Mouse (Mus musculus): ENCODE data around the gene Ccdc88b.

The Ccdc88b gene

DNA sequence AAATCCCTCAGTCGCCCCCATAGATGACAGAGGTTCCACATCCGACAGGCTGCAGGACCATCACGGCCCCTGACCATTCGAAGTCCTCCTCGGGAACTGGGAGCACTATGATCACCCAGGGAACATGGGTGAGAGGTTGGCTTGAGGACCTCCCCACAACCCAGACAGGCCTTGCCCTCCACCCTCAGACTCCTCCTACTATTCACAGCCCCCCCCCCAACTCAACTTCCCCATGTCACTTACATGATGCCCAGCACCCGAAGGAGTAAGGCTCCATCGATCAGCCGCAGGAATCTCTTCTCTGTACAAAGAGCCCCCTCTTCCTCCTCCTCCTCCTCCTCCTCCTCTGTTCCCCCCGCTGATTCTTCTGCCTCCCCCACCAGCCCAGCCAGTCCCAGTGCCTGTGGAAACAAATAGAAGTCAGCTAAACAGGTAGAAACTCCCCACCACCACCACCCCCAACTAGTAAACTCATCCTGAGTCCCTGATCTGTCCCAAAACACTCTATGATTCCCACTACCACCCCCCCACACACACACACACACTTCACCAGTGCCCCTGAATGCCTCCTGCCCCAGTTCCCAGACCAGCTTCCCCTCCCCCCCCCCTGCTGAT is 513 bp downstream of the Ccdc88b start:
- in situ Hi-C loops (cut with MseI, MboI) = no loop called here

DNA sequence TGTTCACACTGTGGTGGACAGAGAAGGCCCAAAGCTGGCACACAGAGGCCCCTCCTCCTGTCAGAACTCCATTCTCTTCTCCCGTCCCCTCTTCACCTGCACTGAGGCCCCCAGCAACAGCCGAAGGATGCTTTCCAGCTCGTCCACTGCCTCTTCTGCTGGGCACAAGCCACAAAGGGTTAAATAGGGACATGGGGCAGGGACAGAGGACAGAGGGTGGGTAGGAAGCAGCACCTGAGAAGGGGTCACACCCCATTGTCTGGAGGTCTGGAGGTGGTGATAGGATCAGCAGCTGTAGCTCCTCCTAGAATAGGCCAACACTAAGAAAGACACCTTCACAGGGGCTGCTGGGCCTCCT is 1.0 kb downstream of the Ccdc88b start:
- in situ Hi-C loops (cut with MseI, MboI) = no loop called here

DNA sequence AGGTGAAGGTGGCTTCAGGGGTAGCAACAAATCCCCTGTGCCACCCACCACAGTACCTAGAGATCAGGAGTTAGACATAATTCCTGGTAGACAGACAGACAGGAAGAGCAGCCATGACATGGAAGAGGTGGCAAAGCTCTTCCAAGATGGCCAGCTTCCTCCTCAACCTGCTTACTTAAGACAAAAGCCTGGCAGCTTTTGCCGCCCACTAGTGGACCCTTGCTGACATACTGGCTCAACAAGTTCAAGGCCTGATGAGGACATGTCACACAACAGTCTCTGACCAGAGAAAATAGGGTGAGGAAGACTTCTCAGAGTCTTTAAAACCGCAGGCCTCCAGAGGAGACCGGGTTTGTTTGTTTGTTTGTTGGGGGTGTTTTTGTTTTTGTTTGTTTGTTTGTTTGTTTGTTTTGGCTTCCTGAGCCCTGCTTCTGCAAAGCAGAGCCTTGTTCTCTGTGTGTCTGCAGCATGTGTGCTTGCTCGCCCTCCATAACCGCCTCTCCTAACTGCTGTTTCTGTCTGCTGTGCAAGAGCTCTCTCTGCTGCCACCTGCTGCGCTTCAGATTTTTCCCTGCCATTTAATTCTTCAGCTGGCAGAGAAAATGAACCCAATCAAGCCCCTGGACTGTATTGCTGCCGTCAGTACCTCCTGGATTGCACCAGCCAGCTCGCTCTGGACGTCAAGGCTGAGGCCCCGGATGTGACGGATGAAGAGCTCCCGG is 1.6 kb downstream of the Ccdc88b start:
- in situ Hi-C loops (cut with MseI, MboI) = no loop called here

DNA sequence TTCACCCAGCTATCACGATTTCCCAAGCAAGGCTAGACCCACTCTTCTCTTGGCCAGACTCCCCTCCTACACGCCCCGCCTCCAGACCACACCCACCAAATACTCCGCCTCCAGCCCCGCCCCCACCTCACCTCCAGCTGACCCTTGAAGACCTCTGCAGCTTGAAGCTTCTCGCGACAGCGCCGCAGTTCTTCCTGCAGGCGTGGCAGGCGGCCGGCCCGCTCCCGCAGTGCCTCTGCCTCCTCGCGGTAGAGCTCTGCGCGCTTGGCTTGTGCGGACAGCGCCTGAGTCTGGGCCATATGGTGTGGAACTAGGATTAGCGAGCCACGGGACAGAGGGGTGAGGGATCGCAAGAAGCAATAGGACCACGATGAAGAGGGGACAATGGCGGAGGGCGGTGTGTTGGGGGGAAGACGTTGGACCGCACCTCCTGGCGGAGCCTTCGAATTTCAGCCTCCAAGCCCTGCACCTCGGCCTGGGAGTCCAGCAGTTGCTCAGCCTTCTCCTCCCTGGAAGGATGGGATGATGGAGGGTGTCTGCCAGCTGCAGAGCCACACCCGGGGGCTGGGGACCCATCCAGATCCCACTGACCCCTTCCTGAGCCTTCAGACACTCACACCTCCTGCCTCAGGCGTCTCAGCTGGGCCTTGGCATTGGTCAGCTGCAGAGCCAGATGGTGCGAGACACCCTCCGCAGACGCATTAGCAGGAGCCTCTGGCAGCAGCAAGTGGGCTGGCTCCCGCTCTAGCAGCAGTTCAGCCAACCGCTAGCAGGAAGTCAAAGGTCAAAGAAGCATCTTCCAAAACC is 2.6 kb downstream of the Ccdc88b start:
- in situ Hi-C loops (cut with MseI, MboI) = no loop called here

DNA sequence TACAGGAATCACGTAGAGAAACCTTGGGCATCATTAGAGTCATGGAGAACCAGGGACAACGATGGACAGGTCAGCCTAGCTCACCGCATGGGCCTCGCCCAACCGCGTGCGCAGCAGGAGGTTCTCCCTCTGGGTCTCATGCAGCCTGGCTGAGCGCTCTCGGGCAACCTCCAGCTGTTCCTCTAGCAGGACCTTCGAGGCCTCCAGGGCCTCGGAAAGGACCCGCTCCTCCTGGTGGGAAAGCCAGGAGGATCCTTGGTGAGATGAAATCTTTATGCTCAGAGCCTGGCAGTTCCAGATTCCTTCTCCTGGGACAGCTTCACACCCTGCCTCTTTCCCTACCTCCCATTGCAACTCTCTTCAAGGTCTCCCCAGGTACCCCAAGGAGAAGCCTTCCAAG is 3.4 kb downstream of the Ccdc88b start:
- in situ Hi-C loops (cut with MseI, MboI) = no loop called here

DNA sequence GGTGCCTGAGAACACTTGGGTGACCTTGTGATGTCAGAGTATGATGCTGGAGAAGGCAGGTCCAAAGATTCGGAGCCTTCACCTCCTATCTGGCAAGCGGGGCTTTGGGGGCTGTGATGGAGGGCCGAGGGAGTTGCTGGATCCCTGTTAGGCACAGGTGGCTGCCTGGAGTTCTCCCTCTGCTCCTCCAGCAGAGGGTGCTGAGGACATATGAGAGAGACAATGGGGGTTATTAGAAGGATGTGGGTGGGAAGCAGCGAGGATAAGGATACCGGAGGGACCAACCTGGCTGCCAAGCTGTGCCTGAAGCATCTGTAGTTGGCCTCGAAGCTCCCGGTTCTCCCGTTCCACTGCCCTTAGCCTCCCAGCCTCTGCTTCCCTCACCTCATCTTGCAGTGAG is 4.1 kb downstream of the Ccdc88b start:
- in situ Hi-C loops (cut with MseI, MboI) = no loop called here

DNA sequence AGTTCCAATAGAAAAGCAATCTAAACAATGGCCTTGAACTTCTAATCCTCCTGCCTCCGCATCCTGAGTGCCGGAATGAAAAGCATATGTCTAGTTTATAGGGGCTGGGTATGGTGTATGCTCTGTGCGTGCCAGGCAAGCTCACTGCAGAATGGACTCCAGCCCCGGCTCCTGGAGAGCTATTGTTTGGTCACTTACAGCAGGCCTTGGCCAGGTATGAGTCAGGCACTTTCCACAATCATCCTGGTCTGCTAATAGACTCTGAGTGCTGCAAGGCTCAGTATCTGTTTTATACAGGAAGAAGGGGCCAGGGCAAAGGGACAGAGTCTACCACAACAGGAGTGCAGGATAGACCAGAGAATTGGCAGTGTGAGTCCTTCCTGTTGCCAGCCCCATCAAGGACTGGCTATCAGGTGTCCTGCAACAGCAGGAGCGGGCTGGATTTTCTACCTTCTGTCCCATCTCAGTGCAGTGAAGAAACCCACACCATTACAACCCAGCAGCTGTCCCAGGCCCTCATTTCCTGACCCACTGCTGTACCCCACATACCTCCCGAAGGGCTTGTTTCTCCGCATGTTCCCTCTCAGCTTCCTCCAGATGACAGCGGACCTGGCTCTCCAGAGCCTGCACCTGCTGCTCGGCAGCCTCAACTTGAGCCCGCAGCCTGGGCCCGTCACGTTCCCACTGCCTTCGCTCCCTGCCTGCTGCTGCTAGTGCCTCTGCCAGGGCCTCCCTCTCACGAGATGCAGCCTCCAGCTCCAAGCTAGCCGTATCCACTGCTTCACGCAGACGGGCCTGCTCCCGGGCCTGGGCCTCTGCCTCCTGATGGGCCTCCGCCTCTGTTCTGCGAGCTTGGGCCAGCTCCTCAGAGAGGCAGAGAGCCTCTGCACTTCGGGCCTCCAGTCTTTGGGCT is 5.4 kb downstream of the Ccdc88b start:
- in situ Hi-C loops (cut with MseI, MboI) = no loop called here

DNA sequence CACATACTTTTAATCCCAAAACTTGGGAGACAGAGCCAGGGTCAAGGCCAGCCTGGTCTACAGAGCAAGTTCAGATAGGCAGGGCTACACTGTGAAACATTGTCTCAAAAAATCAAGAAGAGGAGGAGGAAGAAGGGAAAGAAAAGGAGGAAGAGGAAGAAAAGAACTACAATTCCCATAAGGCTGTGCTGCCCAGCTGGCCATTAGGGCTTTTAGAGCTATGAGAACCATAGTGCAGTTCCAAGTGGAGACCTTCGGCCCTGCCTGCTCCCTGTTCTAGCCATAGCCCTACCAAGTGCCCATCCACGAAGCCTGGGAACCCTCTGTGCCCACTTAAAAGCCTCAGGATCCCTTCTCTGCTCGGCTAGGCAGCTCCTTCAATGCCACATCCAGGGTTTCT is 6.5 kb downstream of the Ccdc88b start:
- in situ Hi-C loops (cut with MseI, MboI) = no loop called here

DNA sequence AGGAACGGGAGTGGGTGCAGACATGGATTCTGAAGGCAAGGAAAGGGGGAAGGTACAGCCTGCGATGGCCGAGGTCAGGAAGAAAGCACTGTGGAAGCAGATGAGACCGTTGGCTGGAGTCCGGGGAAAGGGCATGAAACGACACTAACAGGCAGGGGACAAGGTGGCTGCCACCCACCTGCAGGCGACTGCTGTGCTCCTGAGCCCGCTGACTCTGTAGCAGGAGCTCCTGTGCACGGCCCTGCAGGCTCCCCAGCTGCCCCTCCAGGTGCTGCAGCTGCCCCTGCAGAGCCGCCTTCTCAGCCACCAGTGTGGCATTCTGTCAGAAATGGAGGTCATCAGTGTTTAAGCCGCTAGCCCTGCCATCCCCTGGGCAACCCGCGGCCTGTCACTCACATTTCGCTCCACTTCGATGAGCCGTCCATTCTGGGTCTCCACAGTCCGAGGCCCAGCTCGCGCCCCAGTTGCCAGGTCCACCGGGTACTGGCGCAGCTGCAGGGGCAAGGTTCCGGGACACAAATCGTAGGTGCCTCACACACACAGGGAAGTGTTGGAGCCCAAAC is 8.4 kb downstream of the Ccdc88b start:
- in situ Hi-C loops (cut with MseI, MboI) = no loop called here

DNA sequence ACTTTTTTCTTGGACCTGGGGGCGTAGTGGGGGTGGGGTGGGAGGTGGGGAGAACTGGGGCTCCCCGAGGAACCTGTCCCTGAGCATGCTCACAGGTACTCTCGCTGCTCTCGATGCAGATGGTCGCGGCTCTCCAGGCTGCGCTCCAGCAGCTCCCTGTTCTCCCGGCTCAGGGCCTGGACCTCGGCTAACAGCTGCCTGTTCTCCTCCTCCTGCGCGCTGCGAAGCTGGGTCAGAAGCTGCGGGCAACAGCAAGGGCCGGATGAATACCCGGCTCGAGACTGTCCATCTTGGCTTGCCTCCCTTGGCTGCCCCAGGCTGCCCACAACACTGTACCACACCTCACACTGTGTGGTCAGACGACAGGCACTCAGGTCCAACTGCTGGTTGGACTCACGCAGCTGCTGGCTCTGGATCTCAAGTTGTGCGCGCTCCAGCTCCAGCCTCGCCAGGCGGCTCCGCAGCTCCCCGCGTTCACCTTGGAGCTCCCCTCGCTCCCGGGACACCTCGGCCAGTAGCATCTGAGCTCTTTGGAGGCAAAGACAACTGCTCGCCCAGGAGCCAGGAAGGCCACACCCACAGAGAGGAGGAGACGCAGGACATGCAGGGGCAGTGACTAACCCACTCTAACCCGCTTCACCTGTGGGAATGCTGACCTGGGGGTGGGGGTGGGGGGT is 10.0 kb downstream of the Ccdc88b start:
- in situ Hi-C loops (cut with MseI, MboI) = no loop called here

DNA sequence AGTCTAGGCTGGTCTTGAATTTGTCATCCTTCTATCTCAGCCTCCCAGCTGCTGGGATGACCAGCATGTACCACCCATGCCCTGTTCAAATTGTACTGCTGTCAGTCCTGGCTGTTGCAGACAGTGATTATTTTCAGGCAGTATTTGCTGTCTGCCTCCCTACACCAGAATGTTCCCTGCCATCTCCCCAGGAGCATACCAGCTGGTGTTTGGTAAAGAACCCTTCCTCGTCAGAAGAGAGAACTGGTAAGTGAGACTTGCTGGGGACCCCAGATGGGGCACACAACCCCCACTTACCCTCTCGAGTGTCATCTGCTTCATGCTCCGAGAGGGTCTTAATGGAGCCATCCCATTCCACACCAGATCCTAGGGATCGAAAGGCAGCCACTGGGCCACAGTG is 12.0 kb downstream of the Ccdc88b start:
- in situ Hi-C loops (cut with MseI, MboI) = no loop called here

DNA sequence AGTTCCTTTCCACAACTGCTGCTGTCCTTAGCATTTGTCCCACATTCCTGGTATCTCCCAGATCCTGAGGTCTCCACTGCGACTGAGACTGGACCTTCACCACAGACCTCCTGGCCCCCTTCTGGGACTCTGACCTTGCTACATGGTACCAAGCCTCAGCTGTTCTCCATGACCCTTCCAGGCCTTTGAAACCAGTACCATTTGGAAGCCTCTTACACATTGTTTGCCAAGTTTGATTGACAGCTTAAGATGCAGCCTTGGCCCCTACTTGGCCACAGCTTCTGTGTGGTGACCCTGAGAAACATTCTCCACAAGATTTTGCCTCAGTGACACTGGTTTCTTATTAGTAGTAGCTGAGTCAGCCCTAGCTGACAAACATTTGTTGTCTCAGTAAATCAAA is 15.7 kb downstream of the Ccdc88b start:
- in situ Hi-C loops (cut with MseI, MboI) = no loop called here

DNA sequence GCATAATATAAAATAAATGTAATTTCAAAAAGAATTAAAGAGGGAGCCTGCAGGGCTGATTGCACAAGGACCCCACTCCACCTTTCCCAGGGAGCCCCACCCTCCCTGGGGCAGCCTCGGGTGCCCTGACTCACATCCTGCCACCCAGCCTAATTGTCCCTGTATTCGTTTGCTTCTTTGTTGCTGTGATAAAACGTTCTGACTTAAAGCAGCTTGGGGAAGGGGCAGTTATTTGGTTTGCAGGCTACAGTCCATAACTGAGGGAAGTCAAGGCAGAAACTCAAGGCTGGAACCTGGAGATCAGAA is 16.8 kb downstream of the Ccdc88b start:
- in situ Hi-C loops (cut with MseI, MboI) = no loop called here

DNA sequence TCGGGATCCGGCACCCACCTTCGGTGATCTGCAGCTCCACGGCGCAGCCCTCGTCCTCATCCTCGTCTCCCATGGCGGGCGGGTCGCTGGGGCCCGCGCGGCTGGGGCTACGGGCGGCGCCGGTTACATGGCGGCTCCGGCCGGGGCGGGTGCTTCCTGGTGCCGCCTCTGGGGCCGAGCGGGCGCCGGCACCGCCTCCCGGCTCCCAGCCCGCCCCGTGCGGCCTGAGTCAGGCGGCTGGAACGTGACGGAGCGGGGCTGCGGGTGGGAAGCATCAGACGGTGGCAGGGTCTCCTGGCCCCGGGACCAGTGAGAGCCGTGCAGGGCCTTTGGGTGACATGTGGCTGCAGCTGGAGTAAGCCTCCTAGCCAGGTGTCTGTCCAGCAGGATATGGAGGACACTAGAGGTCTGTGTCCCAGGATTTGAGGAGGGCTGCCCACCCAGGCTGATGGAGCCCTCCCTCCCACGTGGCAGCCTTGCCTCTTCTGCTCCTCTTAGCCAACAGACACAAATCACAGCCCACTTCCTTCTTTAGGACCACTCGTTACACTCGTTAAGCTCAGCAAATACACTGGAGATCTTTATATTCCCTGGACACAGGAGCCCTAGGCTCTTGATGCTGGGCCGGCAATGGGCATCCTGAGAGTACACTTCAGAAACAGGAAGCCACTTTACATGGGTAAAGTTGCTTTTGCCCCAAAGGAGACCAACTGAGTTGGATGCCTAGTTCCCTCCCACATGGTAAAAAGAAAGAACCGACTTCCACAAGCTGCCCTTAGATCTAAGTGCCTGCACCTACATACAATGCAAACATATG is 17.3 kb downstream of the Ccdc88b start, which contains the start of gene Rps6ka4:
Gene Rps6ka4 (minus strand): TSS at position 162 of the 817 bp plus-strand sequence.
- in situ Hi-C loops (cut with MseI, MboI) = no loop called here

DNA sequence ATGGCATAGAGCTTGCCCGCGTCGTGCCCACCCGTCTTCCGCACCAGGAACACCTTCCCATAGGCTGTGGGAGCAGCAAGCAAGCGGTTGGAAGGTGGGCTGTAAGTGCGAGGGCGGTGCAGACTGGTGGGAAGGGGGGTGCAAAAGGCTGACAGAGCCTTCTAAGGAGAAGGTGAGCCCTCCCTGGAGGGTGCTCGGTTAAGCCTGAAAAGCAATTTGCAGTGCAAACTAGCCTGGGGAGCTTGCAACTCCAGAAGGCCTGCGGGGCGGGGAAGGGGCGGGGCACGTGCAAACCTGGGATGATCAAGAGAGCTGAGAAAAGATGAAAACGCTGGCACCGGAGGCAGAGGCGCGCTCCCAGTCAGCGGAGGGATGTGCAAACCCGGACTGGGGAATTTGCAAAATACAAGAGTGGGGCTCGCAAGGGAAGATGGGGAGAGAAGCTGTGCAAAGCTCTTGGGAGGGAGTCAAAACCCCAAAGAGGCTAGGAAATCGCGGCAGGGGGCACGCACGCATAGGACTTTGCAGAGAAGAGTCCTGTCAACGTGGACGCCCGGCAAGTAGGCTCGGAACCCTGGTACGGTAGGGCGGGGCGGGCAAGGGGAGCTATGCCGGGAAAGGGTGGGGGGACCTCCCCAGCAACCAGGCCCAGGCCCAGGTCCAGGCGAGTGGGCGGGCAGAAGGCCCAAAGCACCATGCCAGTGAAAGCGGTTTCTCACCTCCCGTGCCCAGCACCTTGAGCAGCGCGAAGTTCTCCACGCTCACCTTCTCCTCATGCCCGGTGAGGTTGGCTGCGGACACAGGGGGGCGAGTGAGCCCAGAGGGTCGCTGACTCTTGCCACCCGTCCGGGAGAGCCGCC is 18.2 kb downstream of the Ccdc88b start:
- in situ Hi-C loops (cut with MseI, MboI) = no loop called here

DNA sequence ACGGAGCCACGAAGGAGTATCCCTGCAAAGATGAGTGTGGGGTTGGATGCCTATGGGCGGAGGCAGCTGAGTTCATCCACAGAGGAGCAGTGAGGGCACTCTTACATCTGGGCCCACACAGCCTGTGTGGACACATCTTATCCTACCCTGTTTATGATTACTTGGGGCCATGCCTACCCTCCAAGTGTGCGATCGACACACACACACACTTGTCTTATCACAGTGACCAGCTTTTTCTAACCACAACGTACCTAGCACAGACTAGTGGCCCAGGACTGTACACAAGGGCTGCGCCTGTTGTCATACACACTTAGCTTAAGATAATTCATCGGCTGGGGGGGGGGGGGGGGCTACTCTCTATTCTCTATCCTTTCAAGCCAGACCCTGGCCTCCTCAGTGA is 25.6 kb downstream of the Ccdc88b start:
- in situ Hi-C loops (cut with MseI, MboI) = no loop called here

DNA sequence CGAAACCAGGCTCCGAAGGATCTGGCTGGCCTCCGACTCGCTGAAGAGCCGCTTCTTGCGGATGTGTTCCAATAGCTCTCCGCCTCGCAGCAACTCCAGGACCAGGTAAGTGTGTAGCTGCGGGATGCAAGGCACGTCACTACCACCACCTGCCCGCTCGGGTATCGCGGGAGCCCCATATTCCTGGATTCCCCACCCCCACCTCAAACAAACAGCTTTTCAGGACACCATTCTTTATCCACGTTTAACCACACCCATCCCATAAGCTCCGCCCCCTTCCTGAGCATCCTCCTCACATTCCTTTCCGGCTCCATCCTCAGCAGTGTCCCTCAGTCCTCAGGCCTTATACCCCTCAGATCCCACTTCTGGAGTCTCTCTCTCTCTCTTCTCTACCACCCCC is 26.7 kb downstream of the Ccdc88b start:
- in situ Hi-C loops (cut with MseI, MboI) = no loop called here

DNA sequence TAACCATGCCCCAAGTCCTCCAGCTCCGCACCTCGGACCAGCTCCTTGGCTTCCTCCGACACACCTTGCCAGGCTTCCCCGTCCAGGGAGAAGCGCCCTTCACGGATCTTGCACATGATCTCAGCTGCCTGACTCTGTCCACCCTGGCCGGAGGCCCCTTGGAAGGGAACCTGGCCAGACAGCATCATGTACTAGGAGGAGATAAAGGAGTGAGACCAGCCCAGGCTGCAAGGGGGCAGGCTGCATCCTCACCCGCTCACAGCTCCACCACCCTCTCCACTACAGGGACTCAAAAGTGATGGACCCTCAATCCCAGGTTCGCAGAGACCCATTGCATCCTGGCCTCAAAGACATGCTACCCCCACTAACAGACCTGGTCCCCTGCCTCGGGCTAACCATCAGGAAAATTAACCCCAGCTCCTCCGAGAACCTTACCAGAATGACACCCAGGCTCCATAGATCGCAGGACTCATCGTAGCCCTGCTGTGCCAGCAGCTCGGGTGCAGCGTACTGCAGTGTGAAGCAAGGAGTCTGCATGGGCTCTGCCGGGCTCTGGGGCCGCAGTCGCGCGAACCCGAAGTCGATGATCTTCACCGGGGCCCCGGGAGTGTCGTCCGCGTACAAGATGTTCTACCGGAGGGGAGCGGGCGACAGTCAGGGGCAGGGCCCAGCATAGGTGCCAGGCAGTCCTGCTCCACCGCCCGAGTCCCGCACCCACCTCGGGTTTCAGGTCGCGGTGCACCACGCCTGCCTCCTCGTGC is 27.3 kb downstream of the Ccdc88b start:
- in situ Hi-C loops (cut with MseI, MboI) = no loop called here
